In genomic region chr19:17393841-17394591, GRCm38 (mm10) we compare ENCODE assay signal across 8 mouse cellular contexts. TPM values are rescaled to one million over a fixed set of nuclear protein-coding genes. Genes with fewer than 3 reads are reported as not detected.
DNase-seq lines count a peak whose midpoint lies in the region; ATAC-seq lines count a peak whose summit lies in the region.

Gene Rfk, plus strand, starts transcription at chr19:17394043.

- peaks cover 15% of the 10 kb centered on the region for H3K36me3 ChIP-seq in hindbrain, embryonic 13.5 days

- H3K4me3 ChIP-seq in hindbrain, embryonic 13.5 days = peak within 1 kb of the TSS; percentile 88

- H3K4me1 ChIP-seq in hindbrain, embryonic 13.5 days (replicated peaks) = peaks cover 14% of the 10 kb centered on the region

- H3K4me2 ChIP-seq in hindbrain, embryonic 13.5 days = peak within 1 kb of the TSS; percentile 65

- peak; percentile 98 for ATAC-seq in hindbrain, embryonic 13.5 days (ENCODE audit: low FRiP score)

- peak within 1 kb of the TSS; percentile 79 for H3K27ac ChIP-seq in hindbrain, embryonic 13.5 days

- peak within 1 kb of the TSS; percentile 94 for H3K9ac ChIP-seq in hindbrain, embryonic 13.5 days

- no peaks in the 10 kb centered on the region for H3K9me3 ChIP-seq in hindbrain, embryonic 13.5 days

- peak; percentile 96 for DNase-seq in NIH3T3 (ENCODE audit: low read depth)
- peak; percentile 98 for DNase-seq in cerebellum, postnatal 10 days
- peak; percentile 67 to 85 for DNase-seq in frontal cortex, postnatal 14 days (ENCODE audit: low spot score in 2 of 2)
- DNase-seq in layer of hippocampus, postnatal 36 days = peak; percentile 88 to 89
- DNase-seq in lung, postnatal 36 days = peak; percentile 95
- DNase-seq in retina, postnatal 1 day = peak; percentile 93
- peak; percentile 88 to 90 for DNase-seq in urinary bladder, adult 18-20 months (ENCODE audit: low spot score in 2 of 2)

- WGBS in hindbrain, embryonic 13.5 days = under 1% methylated on average over 80 of the region's 83 CpGs

- H3K27me3 ChIP-seq in hindbrain, embryonic 13.5 days = peaks cover 9% of the 10 kb centered on the region

RNA-seq across cellular contexts. Expression of gene Rfk, which starts in this region (rescaled TPM):
- 79.5 and 81.3 TPM in 2 replicates for polyA plus RNA-seq in hindbrain, embryonic 13.5 days (2015; fragmentation: Nextera tagmentation; extraction: Ambion mirVana)
- total RNA-seq in layer of hippocampus, postnatal 36 days (2021) = 10 to 100 TPM; 64.6 to 71.4 TPM

Comparison
In these comparisons a context has a peak if more than half of its experiments do, and no peak if none do; other contexts are left out.
1. Peak in every context shown above with its lines: DNase-seq, ATAC-seq, H3K4me3 ChIP-seq and H3K27ac ChIP-seq.